Mouse (Mus musculus) brain, embryonic 14.5 days (tissue): Measurements from ENCODE around the gene Npas3. TPM values are rescaled to one million over a fixed set of nuclear protein-coding genes. Genes with fewer than 3 reads are reported as not detected.

Source experiments
- DNase-seq: peaks from one replicate; pipeline ENCODE4 v3.0.0-alpha.2; 2011; ENCODE audit warnings: low read depth
- CTCF ChIP-seq: fragments of 200-500 bp; IDR thresholded peaks from 2 replicates; pipeline ENCODE4 v1.5.1; 2012; ENCODE audit warnings: inconsistent platforms, mild to moderate bottlenecking, moderate library complexity, borderline replicate concordance; ENCODE audit not compliant: insufficient read depth, insufficient read length; ENCODE audit errors: extremely low read depth
- POLR2A ChIP-seq: fragments of 200-500 bp; IDR thresholded peaks from 2 replicates; pipeline ENCODE4 v1.6.1; 2012; ENCODE audit warnings: mild to moderate bottlenecking, inconsistent platforms, borderline replicate concordance; ENCODE audit not compliant: poor library complexity, insufficient read depth, insufficient read length, severe bottlenecking; ENCODE audit errors: extremely low read depth
- polyA plus RNA-seq: library from polyadenylated mRNA; depleted of rRNA; stranded (reverse); fragments of >200 nt; gene quantifications from 2 replicates; pipeline ENCODE4 v1.2.3, GENCODE M21; 2012

Npas3 gene
- polyA plus RNA-seq, 1 experiment, result 34.2 TPM

GRCm38 (mm10) chr12:53864436-53865136, 616.1 kb downstream of the Npas3 start:
- DNase-seq, result peak; percentile 51
- TF ChIP-seq CTCF (no peak), POLR2A (no peak)

- no peak for TF ChIP-seq CTCF
- no peak for TF ChIP-seq POLR2A
- DNase-seq, result no peak
Observed at GRCm38 (mm10) chr12:53865691-53866090, 617.2 kb downstream of the Npas3 start.

- TF ChIP-seq POLR2A (no peak), CTCF (no peak)
- peak; percentile 45 for DNase-seq
Observed at GRCm38 (mm10) chr12:53869981-53870380, 621.5 kb downstream of the Npas3 start.

GRCm38 (mm10) chr12:53875226-53875625, 626.7 kb downstream of the Npas3 start:
- peak; percentile 77 for DNase-seq
- TF ChIP-seq POLR2A (no peak), CTCF (no peak)

GRCm38 (mm10) chr12:53876693-53877092, 628.2 kb downstream of the Npas3 start:
- no peak for DNase-seq
- TF ChIP-seq CTCF (no peak), POLR2A (no peak)

GRCm38 (mm10) chr12:53881684-53882083, 633.2 kb downstream of the Npas3 start:
- DNase-seq, result peak; percentile 58
- TF ChIP-seq POLR2A (no peak), CTCF (no peak)

GRCm38 (mm10) chr12:53882863-53883262, 634.4 kb downstream of the Npas3 start:
- no peak for DNase-seq

GRCm38 (mm10) chr12:53888624-53889023, 640.1 kb downstream of the Npas3 start:
- DNase-seq, result peak; percentile 75
- TF ChIP-seq POLR2A (no peak), CTCF (no peak)

More at GRCm38 (mm10) chr12:53882863-53883262, 634.4 kb downstream of the Npas3 start:
- no peak for TF ChIP-seq POLR2A
- no peak for TF ChIP-seq CTCF

GRCm38 (mm10) chr12:53895909-53896308, 647.4 kb downstream of the Npas3 start:
- no peak for TF ChIP-seq CTCF
- no peak for TF ChIP-seq POLR2A
- no peak for DNase-seq

- TF ChIP-seq CTCF, result no peak
- no peak for TF ChIP-seq POLR2A
- DNase-seq, result no peak
Observed at GRCm38 (mm10) chr12:53908761-53909160, 660.3 kb downstream of the Npas3 start.

GRCm38 (mm10) chr12:53910192-53910591, 661.7 kb downstream of the Npas3 start:
- no peak for TF ChIP-seq CTCF
- TF ChIP-seq POLR2A, result no peak
- DNase-seq, result no peak

GRCm38 (mm10) chr12:53922153-53922552, 673.7 kb downstream of the Npas3 start:
- DNase-seq, result no peak
- no peak for TF ChIP-seq CTCF
- no peak for TF ChIP-seq POLR2A

GRCm38 (mm10) chr12:53948826-53949225, 700.3 kb downstream of the Npas3 start:
- no peak for DNase-seq
- no peak for TF ChIP-seq POLR2A
- no peak for TF ChIP-seq CTCF
